Mouse (Mus musculus): ENCODE measurements around the gene Lgals1.

DNA sequence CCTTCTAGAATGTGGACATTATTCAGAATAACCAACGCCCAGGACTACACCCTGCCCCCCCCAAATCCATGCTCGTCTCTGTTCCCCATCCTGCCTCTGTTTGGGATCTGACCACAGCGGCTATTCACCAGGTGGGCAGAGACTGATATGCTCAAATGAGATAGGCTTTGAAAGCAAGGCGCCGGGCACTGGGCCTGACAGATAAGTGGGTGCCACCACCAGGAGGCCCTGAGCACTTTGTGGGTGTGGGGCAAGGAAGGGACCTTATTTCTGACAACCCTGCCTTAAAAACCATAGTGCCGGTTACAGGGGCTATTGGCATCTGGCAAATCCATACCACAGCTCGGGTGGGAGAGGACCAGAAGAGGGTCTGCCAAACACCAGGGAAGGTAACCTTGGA is 3.8 kb upstream of the Lgals1 start:
- TF ChIP-seq CTCF (IDR thresholded peaks at IDR 0.05; ENCODE audit: low read depth, low read length), result no peak
- TF ChIP-seq POLR2A (IDR thresholded peaks at IDR 0.05; ENCODE audit: borderline replicate concordance, low read depth, low read length), result no peak

Data from bone marrow macrophage, adult 2 months (primary cell).